Mouse (Mus musculus): ENCODE measurements at regions not wholly inside any gene's neighbourhood (a gene's known extent, or its start where the extent isn't known, plus 50 kb on each side); places are given as distances from the start of the nearest gene placed in this dataset.

GRCm38 (mm10) chr15:68384571-68385335 lies 1884.0 kb upstream of the Lrrc6 start:
- no peaks in the 10 kb centered on the region for H3K36me3 ChIP-seq (replicated peaks in 1 of 2; ENCODE audit: control insufficient read depth in 1 of 2, insufficient read depth in 1 of 2, low read length in 1 of 2)
- no peak overlapping the region for H3K27ac ChIP-seq (ENCODE audit: insufficient read depth, low read depth)
- H3K4me1 ChIP-seq (ENCODE audit: control insufficient read depth in 1 of 2, insufficient read depth in 2 of 2): no peaks in the 10 kb centered on the region
- H3K9ac ChIP-seq (ENCODE audit: insufficient read depth, low read depth): no peak overlapping the region
- no peak overlapping the region for H3K4me3 ChIP-seq (replicated peaks in 1 of 3; ENCODE audit: low read depth in 2 of 3, low read length in 2 of 3, poor library complexity in 1 of 3)
- H3K4me2 ChIP-seq (ENCODE audit: insufficient read depth, low read depth, poor library complexity, severe bottlenecking): no peak overlapping the region
- no peaks in the 10 kb centered on the region for H3K9me3 ChIP-seq (replicated peaks; ENCODE audit: low read length)
- no peaks in the 10 kb centered on the region for H3K79me2 ChIP-seq (replicated peaks; ENCODE audit: control insufficient read depth, extremely low read depth, insufficient read depth, poor library complexity, severe bottlenecking)
- in situ Hi-C loops (cut with MboI; ENCODE audit: low pct_ligation_motif_present, low pct_unique_long_range_greater_than_20kb, low sequenced_read_pairs) (no loop called here), dilution Hi-C loops (cut with MboI; ENCODE audit: extremely low pct_ligation_motif_present, extremely low pct_unique_long_range_greater_than_20kb, low sequenced_read_pairs) (no loop called here)
- no peak for DNase-seq (ENCODE audit: extremely low read depth)
- TF ChIP-seq CTCF (conservative IDR thresholded peaks at IDR 0.05 in 1 of 2, IDR thresholded peaks at IDR 0.05 in 1 of 2; ENCODE audit: low read depth in 2 of 2, low read length in 2 of 2): no peak
- no peak for TF ChIP-seq ZKSCAN1 (IDR thresholded peaks at IDR 0.05; ENCODE audit: borderline replicate concordance, low read depth, low read length)
- TF ChIP-seq ELF1 (IDR thresholded peaks at IDR 0.05; ENCODE audit: low read depth, low read length): no peak
- no peak for TF ChIP-seq RAD21 (IDR thresholded peaks at IDR 0.05; ENCODE audit: low read depth, low read length)
- TF ChIP-seq NRF1 (IDR thresholded peaks at IDR 0.05; ENCODE audit: low read depth, low read length): no peak
- no peak for TF ChIP-seq ETS1 (conservative IDR thresholded peaks at IDR 0.05; ENCODE audit: low read depth, low read length)
- TF ChIP-seq HCFC1 (IDR thresholded peaks at IDR 0.05; ENCODE audit: low read depth, low read length): no peak
- no peak for TF ChIP-seq USF1 (IDR thresholded peaks at IDR 0.05; ENCODE audit: low read depth, low read length)
- no peaks in the 10 kb centered on the region for H3K27me3 ChIP-seq (replicated peaks)

GRCm38 (mm10) chr15:68375166-68375565 lies 1874.5 kb upstream of the Lrrc6 start:
- H3K4me2 ChIP-seq (ENCODE audit: insufficient read depth, low read depth, poor library complexity, severe bottlenecking): no peak overlapping the region
- in situ Hi-C loops (cut with MboI; ENCODE audit: low pct_ligation_motif_present, low pct_unique_long_range_greater_than_20kb, low sequenced_read_pairs) (no loop called here), dilution Hi-C loops (cut with MboI; ENCODE audit: extremely low pct_ligation_motif_present, extremely low pct_unique_long_range_greater_than_20kb, low sequenced_read_pairs) (no loop called here)
- TF ChIP-seq KAT2A (IDR thresholded peaks at IDR 0.05; ENCODE audit: insufficient replicate concordance, low read length): no peak
- TF ChIP-seq TCF12 (IDR thresholded peaks at IDR 0.05; ENCODE audit: low read depth, low read length): no peak
- no peak for TF ChIP-seq CTCF (conservative IDR thresholded peaks at IDR 0.05 in 1 of 2, IDR thresholded peaks at IDR 0.05 in 1 of 2; ENCODE audit: low read depth in 2 of 2, low read length in 2 of 2)
- no peak for TF ChIP-seq ZKSCAN1 (IDR thresholded peaks at IDR 0.05; ENCODE audit: borderline replicate concordance, low read depth, low read length)
- TF ChIP-seq JUND (conservative IDR thresholded peaks at IDR 0.05; ENCODE audit: low read depth, low read length): no peak
- no peak for TF ChIP-seq ZNF384 (IDR thresholded peaks at IDR 0.05; ENCODE audit: low read depth, low read length)
- TF ChIP-seq ELF1 (IDR thresholded peaks at IDR 0.05; ENCODE audit: low read depth, low read length): no peak
- TF ChIP-seq PAX5 (IDR thresholded peaks at IDR 0.05; ENCODE audit: low read length): no peak
- no peak for TF ChIP-seq NELFE (IDR thresholded peaks at IDR 0.05; ENCODE audit: low read depth, low read length)
- no peak for TF ChIP-seq ZC3H11A (IDR thresholded peaks at IDR 0.05; ENCODE audit: low read depth, low read length)
- TF ChIP-seq MAZ (IDR thresholded peaks at IDR 0.05; ENCODE audit: low read depth, low read length): no peak
- TF ChIP-seq JUN (IDR thresholded peaks at IDR 0.05; ENCODE audit: insufficient read depth, low read depth, low read length): no peak
- no peak for TF ChIP-seq USF1 (IDR thresholded peaks at IDR 0.05; ENCODE audit: low read depth, low read length)
- TF ChIP-seq BHLHE40 (IDR thresholded peaks at IDR 0.05; ENCODE audit: low read depth, low read length): no peak
- no peak for TF ChIP-seq SIN3A (IDR thresholded peaks at IDR 0.05; ENCODE audit: low read length)
- TF ChIP-seq RCOR1 (conservative IDR thresholded peaks at IDR 0.05; ENCODE audit: low read depth, low read length): no peak
- no peaks in the 10 kb centered on the region for H3K9me3 ChIP-seq (replicated peaks; ENCODE audit: low read length)
- H3K27me3 ChIP-seq (replicated peaks): no peaks in the 10 kb centered on the region
- H3K27ac ChIP-seq (ENCODE audit: insufficient read depth, low read depth): no peak overlapping the region
- DNase-seq (ENCODE audit: extremely low read depth): no peak
- H3K4me3 ChIP-seq (replicated peaks in 1 of 3; ENCODE audit: low read depth in 2 of 3, low read length in 2 of 3, poor library complexity in 1 of 3): no peak overlapping the region
- no peak overlapping the region for H3K9ac ChIP-seq (ENCODE audit: insufficient read depth, low read depth)
- H3K36me3 ChIP-seq (replicated peaks in 1 of 2; ENCODE audit: control insufficient read depth in 1 of 2, insufficient read depth in 1 of 2, low read length in 1 of 2): no peaks in the 10 kb centered on the region
- H3K79me2 ChIP-seq (replicated peaks; ENCODE audit: control insufficient read depth, extremely low read depth, insufficient read depth, poor library complexity, severe bottlenecking): no peaks in the 10 kb centered on the region
- H3K4me1 ChIP-seq (ENCODE audit: control insufficient read depth in 1 of 2, insufficient read depth in 2 of 2): no peaks in the 10 kb centered on the region

All from CH12.LX (cell line).